Mouse (Mus musculus): ENCODE measurements around the gene Fip1l1. TPM values are rescaled to one million over a fixed set of nuclear protein-coding genes. Genes with fewer than 3 reads are reported as not detected.

Gene Fip1l1
- polyA plus RNA-seq, 1 experiment, result 37.9 TPM

- TF ChIP-seq FOSL1 (IDR thresholded peaks at IDR 0.05; ENCODE audit: insufficient read depth, low read length, poor library complexity, severe bottlenecking), result no peak
- no peak for TF ChIP-seq MAX (IDR thresholded peaks at IDR 0.05)
- no peak for TF ChIP-seq MYOD1 (IDR thresholded peaks at IDR 0.05; ENCODE audit: control insufficient read depth, insufficient read length, low read depth)
- no peak for TF ChIP-seq CTCF (IDR thresholded peaks at IDR 0.05; ENCODE audit: control insufficient read depth, insufficient read depth, insufficient read length)
- TF ChIP-seq USF1 (IDR thresholded peaks at IDR 0.05; ENCODE audit: low read depth), result no peak
- no peak for TF ChIP-seq CEBPB (IDR thresholded peaks at IDR 0.05; ENCODE audit: low read depth)
- TF ChIP-seq MYOG (IDR thresholded peaks at IDR 0.05; ENCODE audit: control insufficient read depth, extremely low read depth, insufficient read length), result no peak
- Histone ChIP-seq H3ac (ENCODE audit: control insufficient read depth, insufficient read length, low read depth) (no peak overlapping the region), H3K27me3 (ENCODE audit: control insufficient read depth, insufficient read depth, insufficient read length) (no peaks in the 10 kb centered on the region), H3K79me2 (ENCODE audit: control insufficient read depth, insufficient read depth) (peaks cover 3% of the 10 kb centered on the region), H3K79me3 (ENCODE audit: low read depth) (no peaks in the 10 kb centered on the region), H3K36me3 (ENCODE audit: control insufficient read depth, insufficient read depth) (peaks cover 69% of the 10 kb centered on the region), H3K4me3 (ENCODE audit: insufficient read depth, poor library complexity, severe bottlenecking) (no peak overlapping the region)
These were observed 36.5 kb downstream of the Fip1l1 start for GRCm38 (mm10) chr5:74571767-74572166.

DNA sequence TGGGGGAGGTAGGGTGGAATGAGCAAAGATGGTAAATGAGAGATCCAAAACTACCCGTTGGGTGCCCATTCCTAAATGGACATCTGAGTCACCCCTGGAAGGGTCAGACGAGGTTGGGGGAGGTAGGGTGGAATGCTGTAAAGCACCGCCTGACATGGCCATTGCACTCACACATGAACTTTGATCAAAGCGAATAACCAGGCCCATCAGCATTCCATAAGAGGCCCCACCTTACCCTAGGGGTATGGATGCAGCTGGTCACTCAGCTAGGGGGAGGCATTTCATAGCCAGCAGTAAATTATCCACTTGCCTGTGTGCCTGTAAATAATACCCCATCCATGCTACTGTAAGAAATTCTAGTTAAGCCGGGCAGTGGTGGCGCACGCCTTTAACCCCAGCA, 53.9 kb downstream of the Fip1l1 start:
- Histone ChIP-seq H3ac (ENCODE audit: control insufficient read depth, insufficient read length, low read depth) (no peak overlapping the region), H3K36me3 (ENCODE audit: control insufficient read depth, insufficient read depth) (peaks cover 69% of the 10 kb centered on the region)

DNA sequence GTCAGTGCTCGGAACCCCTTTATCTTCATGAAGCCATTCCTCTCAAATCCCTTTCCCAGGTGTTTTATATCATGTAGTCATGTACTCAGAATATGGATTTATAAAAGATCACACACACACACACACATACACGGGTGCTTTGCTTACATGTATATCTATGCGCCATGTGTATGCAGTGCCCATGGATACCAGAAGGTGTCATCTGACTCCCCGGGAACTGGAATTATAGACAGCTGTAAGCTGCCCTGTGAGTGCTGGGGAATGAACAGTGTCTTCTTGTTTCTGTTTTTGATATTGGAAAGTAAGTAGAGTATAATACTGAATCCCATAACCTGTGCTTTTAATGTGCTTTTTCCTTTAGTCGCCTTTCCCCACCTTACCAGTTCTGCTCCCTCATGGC, 56.2 kb downstream of the Fip1l1 start:
- no peak overlapping the region for H3K4me3 ChIP-seq (ENCODE audit: insufficient read depth, poor library complexity, severe bottlenecking)
- no peak overlapping the region for H3ac ChIP-seq (ENCODE audit: control insufficient read depth, insufficient read length, low read depth)
- no peaks in the 10 kb centered on the region for H3K79me3 ChIP-seq (ENCODE audit: low read depth)
- no peaks in the 10 kb centered on the region for H3K79me2 ChIP-seq (ENCODE audit: control insufficient read depth, insufficient read depth)
- no peak for TF ChIP-seq CEBPB (IDR thresholded peaks at IDR 0.05; ENCODE audit: low read depth)
- TF ChIP-seq MYOD1 (IDR thresholded peaks at IDR 0.05; ENCODE audit: control insufficient read depth, insufficient read length, low read depth), result no peak
- no peak for TF ChIP-seq MYOG (IDR thresholded peaks at IDR 0.05; ENCODE audit: control insufficient read depth, extremely low read depth, insufficient read length)
- no peak for TF ChIP-seq CTCF (IDR thresholded peaks at IDR 0.05; ENCODE audit: control insufficient read depth, insufficient read depth, insufficient read length)
- no peak for TF ChIP-seq USF1 (IDR thresholded peaks at IDR 0.05; ENCODE audit: low read depth)
- TF ChIP-seq FOSL1 (IDR thresholded peaks at IDR 0.05; ENCODE audit: insufficient read depth, low read length, poor library complexity, severe bottlenecking), result no peak
- no peak for TF ChIP-seq MAX (IDR thresholded peaks at IDR 0.05)
- H3K36me3 ChIP-seq (ENCODE audit: control insufficient read depth, insufficient read depth), result peaks cover 83% of the 10 kb centered on the region
- H3K27me3 ChIP-seq (ENCODE audit: control insufficient read depth, insufficient read depth, insufficient read length), result no peaks in the 10 kb centered on the region

More for the DNA sequence above, 53.9 kb downstream of the Fip1l1 start:
- no peaks in the 10 kb centered on the region for H3K27me3 ChIP-seq (ENCODE audit: control insufficient read depth, insufficient read depth, insufficient read length)
- TF ChIP-seq MYOG (IDR thresholded peaks at IDR 0.05; ENCODE audit: control insufficient read depth, extremely low read depth, insufficient read length), result no peak
- no peak for TF ChIP-seq MAX (IDR thresholded peaks at IDR 0.05)
- no peak for TF ChIP-seq FOSL1 (IDR thresholded peaks at IDR 0.05; ENCODE audit: insufficient read depth, low read length, poor library complexity, severe bottlenecking)
- TF ChIP-seq MYOD1 (IDR thresholded peaks at IDR 0.05; ENCODE audit: control insufficient read depth, insufficient read length, low read depth), result no peak
- TF ChIP-seq USF1 (IDR thresholded peaks at IDR 0.05; ENCODE audit: low read depth), result no peak
- TF ChIP-seq CEBPB (IDR thresholded peaks at IDR 0.05; ENCODE audit: low read depth), result no peak
- TF ChIP-seq CTCF (IDR thresholded peaks at IDR 0.05; ENCODE audit: control insufficient read depth, insufficient read depth, insufficient read length), result no peak
- no peak overlapping the region for H3K4me3 ChIP-seq (ENCODE audit: insufficient read depth, poor library complexity, severe bottlenecking)
- H3K79me2 ChIP-seq (ENCODE audit: control insufficient read depth, insufficient read depth), result no peaks in the 10 kb centered on the region
- H3K79me3 ChIP-seq (ENCODE audit: low read depth), result no peaks in the 10 kb centered on the region

GRCm38 (mm10) chr5:74593147-74593546, 57.9 kb downstream of the Fip1l1 start:
- no peak for TF ChIP-seq MAX (IDR thresholded peaks at IDR 0.05)
- no peak for TF ChIP-seq CTCF (IDR thresholded peaks at IDR 0.05; ENCODE audit: control insufficient read depth, insufficient read depth, insufficient read length)
- no peak for TF ChIP-seq CEBPB (IDR thresholded peaks at IDR 0.05; ENCODE audit: low read depth)
- no peak for TF ChIP-seq USF1 (IDR thresholded peaks at IDR 0.05; ENCODE audit: low read depth)
- TF ChIP-seq MYOD1 (IDR thresholded peaks at IDR 0.05; ENCODE audit: control insufficient read depth, insufficient read length, low read depth), result no peak
- no peak for TF ChIP-seq FOSL1 (IDR thresholded peaks at IDR 0.05; ENCODE audit: insufficient read depth, low read length, poor library complexity, severe bottlenecking)
- TF ChIP-seq MYOG (IDR thresholded peaks at IDR 0.05; ENCODE audit: control insufficient read depth, extremely low read depth, insufficient read length), result no peak
- H3K79me3 ChIP-seq (ENCODE audit: low read depth), result no peaks in the 10 kb centered on the region
- no peaks in the 10 kb centered on the region for H3K79me2 ChIP-seq (ENCODE audit: control insufficient read depth, insufficient read depth)
- H3K4me3 ChIP-seq (ENCODE audit: insufficient read depth, poor library complexity, severe bottlenecking), result no peak overlapping the region
- no peaks in the 10 kb centered on the region for H3K27me3 ChIP-seq (ENCODE audit: control insufficient read depth, insufficient read depth, insufficient read length)
- no peak overlapping the region for H3ac ChIP-seq (ENCODE audit: control insufficient read depth, insufficient read length, low read depth)
- peaks cover 80% of the 10 kb centered on the region for H3K36me3 ChIP-seq (ENCODE audit: control insufficient read depth, insufficient read depth)

DNA sequence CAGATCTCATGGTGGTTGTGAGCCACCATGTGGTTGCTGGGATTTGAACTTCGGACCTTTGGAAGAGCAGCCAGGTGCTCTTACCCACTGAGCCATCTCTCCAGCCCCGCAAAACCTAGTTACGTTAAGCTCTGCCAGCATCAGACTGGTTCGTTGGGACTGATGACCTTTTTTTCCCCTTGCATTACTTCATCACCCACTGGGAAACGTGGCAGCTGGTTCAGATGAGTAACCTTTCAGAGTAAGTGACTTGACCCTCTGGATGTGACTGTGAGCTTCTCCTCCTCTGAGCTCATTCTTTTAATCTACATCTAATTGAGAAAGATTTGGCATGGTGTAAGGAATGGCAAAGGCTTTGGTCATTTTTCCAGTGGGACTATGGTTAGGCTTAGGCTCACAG, 64.8 kb downstream of the Fip1l1 start:
- Histone ChIP-seq H3K79me2 (ENCODE audit: control insufficient read depth, insufficient read depth) (no peaks in the 10 kb centered on the region), H3K36me3 (ENCODE audit: control insufficient read depth, insufficient read depth) (peaks cover 36% of the 10 kb centered on the region), H3K79me3 (ENCODE audit: low read depth) (no peaks in the 10 kb centered on the region), H3K4me3 (ENCODE audit: insufficient read depth, poor library complexity, severe bottlenecking) (no peak overlapping the region), H3K27me3 (ENCODE audit: control insufficient read depth, insufficient read depth, insufficient read length) (no peaks in the 10 kb centered on the region), H3ac (ENCODE audit: control insufficient read depth, insufficient read length, low read depth) (no peak overlapping the region)
- TF ChIP-seq MYOD1 (IDR thresholded peaks at IDR 0.05; ENCODE audit: control insufficient read depth, insufficient read length, low read depth), result no peak
- TF ChIP-seq CTCF (IDR thresholded peaks at IDR 0.05; ENCODE audit: control insufficient read depth, insufficient read depth, insufficient read length), result no peak
- no peak for TF ChIP-seq CEBPB (IDR thresholded peaks at IDR 0.05; ENCODE audit: low read depth)
- TF ChIP-seq FOSL1 (IDR thresholded peaks at IDR 0.05; ENCODE audit: insufficient read depth, low read length, poor library complexity, severe bottlenecking), result no peak
- no peak for TF ChIP-seq USF1 (IDR thresholded peaks at IDR 0.05; ENCODE audit: low read depth)
- TF ChIP-seq MAX (IDR thresholded peaks at IDR 0.05), result no peak

- peaks cover 27% of the 10 kb centered on the region for H3K36me3 ChIP-seq (ENCODE audit: control insufficient read depth, insufficient read depth)
- H3K4me3 ChIP-seq (ENCODE audit: insufficient read depth, poor library complexity, severe bottlenecking), result no peak overlapping the region
- no peaks in the 10 kb centered on the region for H3K79me2 ChIP-seq (ENCODE audit: control insufficient read depth, insufficient read depth)
- H3K79me3 ChIP-seq (ENCODE audit: low read depth), result no peaks in the 10 kb centered on the region
- H3ac ChIP-seq (ENCODE audit: control insufficient read depth, insufficient read length, low read depth), result no peak overlapping the region
- TF ChIP-seq MAX (IDR thresholded peaks at IDR 0.05) (no peak), CEBPB (IDR thresholded peaks at IDR 0.05; ENCODE audit: low read depth) (no peak), USF1 (IDR thresholded peaks at IDR 0.05; ENCODE audit: low read depth) (no peak), CTCF (IDR thresholded peaks at IDR 0.05; ENCODE audit: control insufficient read depth, insufficient read depth, insufficient read length) (no peak), MYOG (IDR thresholded peaks at IDR 0.05; ENCODE audit: control insufficient read depth, extremely low read depth, insufficient read length) (no peak), MYOD1 (IDR thresholded peaks at IDR 0.05; ENCODE audit: control insufficient read depth, insufficient read length, low read depth) (no peak), FOSL1 (IDR thresholded peaks at IDR 0.05; ENCODE audit: insufficient read depth, low read length, poor library complexity, severe bottlenecking) (no peak)
- H3K27me3 ChIP-seq (ENCODE audit: control insufficient read depth, insufficient read depth, insufficient read length), result no peaks in the 10 kb centered on the region
These were observed 65.9 kb downstream of the Fip1l1 start for GRCm38 (mm10) chr5:74601171-74601570.

Measured in C2C12 (cell line).